In genomic region chr4:141867498-141867897, GRCm38 (mm10) we compare ENCODE assay signal across 8 mouse cellular contexts. TPM values are rescaled to one million over a fixed set of nuclear protein-coding genes. Genes with fewer than 3 reads are reported as not detected.
A peak's percentile ranks its signal among the peaks of the same experiment; 100 is the strongest.
DNase-seq lines count a peak whose midpoint lies in the region; ATAC-seq and TF ChIP-seq lines count a peak whose summit lies in the region.

No protein-coding gene starts in this region.

- peaks cover 57% of the 10 kb centered on the region for H3K4me1 ChIP-seq in bone marrow macrophage, adult 2 months (ENCODE audit: control insufficient read depth, insufficient read depth, low read length)
- peaks cover 39% of the 10 kb centered on the region for H3K4me1 ChIP-seq in hindbrain, embryonic 16.5 days (ENCODE audit: control insufficient read depth, insufficient read depth, low read depth, low read length)
- H3K4me1 ChIP-seq in midbrain, embryonic 12.5 days = peaks cover 54% of the 10 kb centered on the region

- no peaks in the 10 kb centered on the region for H3K9me3 ChIP-seq in hindbrain, embryonic 16.5 days (ENCODE audit: control insufficient read depth, low read length)
- H3K9me3 ChIP-seq in midbrain, embryonic 12.5 days = no peaks in the 10 kb centered on the region

- intact Hi-C loops in left cerebral cortex, postnatal 4 days (cut with DNase I) = no loop called here

- 0 out of 2 replicates have a peak, but pooled peaks cover 2% of the 10 kb centered on the region for H3K36me3 ChIP-seq in hindbrain, embryonic 16.5 days (ENCODE audit: control insufficient read depth, insufficient read depth, low read length)
- peaks cover 20% of the 10 kb centered on the region for H3K36me3 ChIP-seq in midbrain, embryonic 12.5 days

- no peaks in the 10 kb centered on the region for H3K27me3 ChIP-seq in hindbrain, embryonic 16.5 days (replicated peaks; ENCODE audit: control insufficient read depth, insufficient read depth, low read length)
- no peaks in the 10 kb centered on the region for H3K27me3 ChIP-seq in midbrain, embryonic 12.5 days

- peak; percentile 94 for DNase-seq in left cerebral cortex, postnatal 4 days
- DNase-seq in left cerebral cortex, adult 11 months (ENCODE audit: low spot score) = no peak
- peak; percentile 59 to 61 for DNase-seq in frontal cortex, postnatal 14 days (ENCODE audit: low spot score in 2 of 2)
- DNase-seq in natural killer cell, adult 2 months (ENCODE audit: low spot score in 2 of 2) = no peak
- no peak for DNase-seq in spleen, postnatal 4 days (ENCODE audit: low spot score in 2 of 2)

- TF ChIP-seq CTCF in bone marrow macrophage, adult 2 months (IDR thresholded peaks at IDR 0.05; ENCODE audit: low read depth, low read length) = no peak

- H3K4me2 ChIP-seq in hindbrain, embryonic 16.5 days (ENCODE audit: low read length) = peak overlapping the region; percentile 33; the same call in 1 of the 2 replicates
- no peak overlapping the region for H3K4me2 ChIP-seq in midbrain, embryonic 12.5 days (replicated peaks)

- no peak overlapping the region for H3K4me3 ChIP-seq in bone marrow macrophage, adult 2 months (ENCODE audit: insufficient read depth, low read length)
- H3K4me3 ChIP-seq in hindbrain, embryonic 16.5 days (ENCODE audit: low read length) = no peak overlapping the region
- H3K4me3 ChIP-seq in midbrain, embryonic 12.5 days = no peak overlapping the region

- TF ChIP-seq POLR2A in bone marrow macrophage, adult 2 months (IDR thresholded peaks at IDR 0.05; ENCODE audit: borderline replicate concordance, low read depth, low read length) = no peak

- peak; percentile 74 for ATAC-seq in hindbrain, embryonic 16.5 days
- peak; percentile 57 for ATAC-seq in midbrain, embryonic 12.5 days (ENCODE audit: low FRiP score, low read depth)

- WGBS in hindbrain, embryonic 16.5 days = 14% methylated on average over 4 of the region's 4 CpGs
- 46% methylated on average over 4 of the region's 4 CpGs for WGBS in midbrain, embryonic 12.5 days

- peak overlapping the region; percentile 20; the same call in 1 of the 2 replicates for H3K9ac ChIP-seq in hindbrain, embryonic 16.5 days (ENCODE audit: low read depth, low read length)
- no peak overlapping the region for H3K9ac ChIP-seq in midbrain, embryonic 12.5 days (replicated peaks)

- 0 out of 2 replicates have a peak overlapping the region, but pooled peaks have one; percentile 2 for H3K27ac ChIP-seq in bone marrow macrophage, adult 2 months (ENCODE audit: insufficient read depth, low read depth, low read length)
- H3K27ac ChIP-seq in hindbrain, embryonic 16.5 days (ENCODE audit: low read depth, low read length) = peak overlapping the region; percentile 62
- H3K27ac ChIP-seq in midbrain, embryonic 12.5 days (replicated peaks) = peak overlapping the region; percentile 78

RNA-seq across cellular contexts. Expression of gene Efhd2, which starts 7.2 kb away (rescaled TPM):
- total RNA-seq in left cerebral cortex, postnatal 4 days (2021) = 10 to 100 TPM; 29.5 to 31.8 TPM
- polyA plus RNA-seq in bone marrow macrophage, adult 2 months (2012; ENCODE audit: insufficient read depth, insufficient read length, missing spikeins) = 491 and 499 TPM in 2 replicates
- polyA plus RNA-seq in hindbrain, embryonic 16.5 days (2015; fragmentation: Nextera tagmentation; extraction: Ambion mirVana) = 77.6 and 78.6 TPM in 2 replicates
- polyA plus RNA-seq in midbrain, embryonic 12.5 days (2016; fragmentation: Nextera tagmentation; extraction: Ambion mirVana) = 96.8 and 112 TPM in 2 replicates

RNA-seq across cellular contexts. Expression of gene Ctrc, which starts 21.3 kb away (rescaled TPM):
- total RNA-seq in left cerebral cortex, postnatal 4 days (2021) = not detected
- not detected in 2 replicates for polyA plus RNA-seq in bone marrow macrophage, adult 2 months (2012; ENCODE audit: insufficient read depth, insufficient read length, missing spikeins)
- not detected in 2 replicates for polyA plus RNA-seq in hindbrain, embryonic 16.5 days (2015; fragmentation: Nextera tagmentation; extraction: Ambion mirVana)
- not detected in 2 replicates for polyA plus RNA-seq in midbrain, embryonic 12.5 days (2016; fragmentation: Nextera tagmentation; extraction: Ambion mirVana)

RNA-seq across cellular contexts. Expression of gene Cela2a, which starts 41.5 kb away (rescaled TPM):
- not detected for total RNA-seq in left cerebral cortex, postnatal 4 days (2021)
- polyA plus RNA-seq in bone marrow macrophage, adult 2 months (2012; ENCODE audit: insufficient read depth, insufficient read length, missing spikeins) = not detected in 2 replicates
- not detected in 2 replicates for polyA plus RNA-seq in hindbrain, embryonic 16.5 days (2015; fragmentation: Nextera tagmentation; extraction: Ambion mirVana)
- polyA plus RNA-seq in midbrain, embryonic 12.5 days (2016; fragmentation: Nextera tagmentation; extraction: Ambion mirVana) = not detected in 2 replicates

Comparison
In these comparisons a context has a peak if more than half of its experiments do, and no peak if none do; other contexts are left out.
1. DNase-seq: peak in left cerebral cortex, postnatal 4 days (single experiment) and frontal cortex, postnatal 14 days (2 of 2); none in left cerebral cortex, adult 11 months (single experiment), natural killer cell, adult 2 months (0 of 2) and spleen, postnatal 4 days (0 of 2).
2. H3K27ac ChIP-seq: peak in every context shown above with its lines; median percentile 78 in midbrain, embryonic 12.5 days; 62 in hindbrain, embryonic 16.5 days; 2 in bone marrow macrophage, adult 2 months.